Mouse (Mus musculus) MEL (cell line): Measurements from ENCODE around the gene Sptbn4. TPM values are rescaled to one million over a fixed set of nuclear protein-coding genes. Genes with fewer than 3 reads are reported as not detected.

Experiments used
- DNase-seq: peaks from one replicate; pipeline ENCODE4 v3.0.0; 2011; ENCODE audit warnings: low read depth, low spot score
- H3K27ac ChIP-seq: 2 replicates; pipeline ENCODE4 v1.5.1; 2012; ENCODE audit warnings: low read depth, mild to moderate bottlenecking, control low read depth, low read length, moderate library complexity; ENCODE audit not compliant: control insufficient read depth
- H3K27me3 ChIP-seq, 2 experiments: fragments of 150-350 bp in 1 of 2; sonication (generic) in 1 of 2; 2 replicates each; pipeline ENCODE4 v1.6.1; 2012; ENCODE audit warnings: low read length in 2 of 2, mild to moderate bottlenecking in 2 of 2, improper control_type of control experiment in 1 of 2, moderate library complexity in 1 of 2; ENCODE audit not compliant: insufficient read depth in 2 of 2, control insufficient read depth in 1 of 2
- H3K36me3 ChIP-seq, 2 experiments: 2 replicates each; pipeline ENCODE4 v1.6.1; 2012 to 2014; ENCODE audit warnings: low read length in 2 of 2, improper control_type of control experiment in 1 of 2, inconsistent platforms in 1 of 2, mild to moderate bottlenecking in 1 of 2; ENCODE audit not compliant: insufficient read depth in 2 of 2, control insufficient read depth in 1 of 2
- H3K4me1 ChIP-seq, 2 experiments: fragments of 150-350 bp in 1 of 2; sonication (generic) in 1 of 2; 2 replicates each; pipeline ENCODE4 v1.6.1; 2012; ENCODE audit warnings: low read length in 2 of 2, improper control_type of control experiment in 1 of 2, mild to moderate bottlenecking in 1 of 2; ENCODE audit not compliant: insufficient read depth in 2 of 2, control insufficient read depth in 1 of 2
- H3K4me3 ChIP-seq, 2 experiments: fragments of 150-350 bp in 1 of 2; sonication (generic) in 1 of 2; 2 replicates each; pipeline ENCODE4 v1.5.1; 2012; ENCODE audit warnings: low read depth in 2 of 2, low read length in 2 of 2, mild to moderate bottlenecking in 2 of 2, moderate library complexity in 2 of 2, control low read depth in 1 of 2, improper control_type of control experiment in 1 of 2; ENCODE audit not compliant: control insufficient read depth in 1 of 2, insufficient read depth in 1 of 2
- H3K79me2 ChIP-seq: 2 replicates; pipeline ENCODE4 v1.6.1; 2012; ENCODE audit warnings: mild to moderate bottlenecking, low read length, moderate library complexity; ENCODE audit not compliant: control insufficient read depth, poor library complexity, insufficient read depth
- H3K9ac ChIP-seq: 2 replicates; pipeline ENCODE4 v1.6.1; 2012; ENCODE audit warnings: low read depth, mild to moderate bottlenecking, control low read depth, low read length, moderate library complexity; ENCODE audit not compliant: control insufficient read depth, poor library complexity, severe bottlenecking
- H3K9me3 ChIP-seq: fragments of 150-350 bp; sonication (generic); replicated peaks from 2 replicates; pipeline ENCODE4 v1.6.1; 2012; ENCODE audit warnings: mild to moderate bottlenecking, low read length, improper control_type of control experiment, moderate library complexity; ENCODE audit not compliant: insufficient read depth
- CHD1 ChIP-seq: IDR thresholded peaks from 2 replicates; pipeline ENCODE4 v1.6.1; 2012; ENCODE audit warnings: low read depth, mild to moderate bottlenecking, inconsistent platforms, low read length, improper control_type of control experiment
- CHD2 ChIP-seq: IDR thresholded peaks from 2 replicates; pipeline ENCODE4 v1.6.1; 2011; ENCODE audit warnings: low read length, improper control_type of control experiment
- CTCF ChIP-seq, 3 experiments: IDR thresholded peaks in 2 of 3; conservative IDR thresholded peaks in 1 of 3; 2 replicates each; pipeline ENCODE4 v1.5.1; 2011 to 2012; ENCODE audit warnings: low read length in 3 of 3, low read depth in 2 of 3, mild to moderate bottlenecking in 2 of 3, improper control_type of control experiment in 1 of 3, inconsistent platforms in 1 of 3, mixed read lengths in 1 of 3, moderate library complexity in 1 of 3; ENCODE audit not compliant: control insufficient read depth in 1 of 3, insufficient read depth in 1 of 3, poor library complexity in 1 of 3, severe bottlenecking in 1 of 3
- ELF1 ChIP-seq: IDR thresholded peaks from 2 replicates; pipeline ENCODE4 v1.6.1; 2014; ENCODE audit warnings: low read depth, mild to moderate bottlenecking, inconsistent platforms, low read length, improper control_type of control experiment, moderate library complexity
- ETS1 ChIP-seq: IDR thresholded peaks from 2 replicates; pipeline ENCODE4 v1.6.1; 2012; ENCODE audit warnings: low read depth, mild to moderate bottlenecking, inconsistent platforms, low read length, improper control_type of control experiment, moderate library complexity
- HCFC1 ChIP-seq: IDR thresholded peaks from 2 replicates; pipeline ENCODE4 v1.6.1; 2012; ENCODE audit warnings: low read depth, mild to moderate bottlenecking, inconsistent platforms, low read length, improper control_type of control experiment, moderate library complexity
- MAZ ChIP-seq: IDR thresholded peaks from 2 replicates; pipeline ENCODE4 v1.6.1; 2012; ENCODE audit warnings: low read depth, mild to moderate bottlenecking, inconsistent platforms, low read length, improper control_type of control experiment
- MEF2A ChIP-seq: IDR thresholded peaks from 2 replicates; pipeline ENCODE4 v1.6.1; 2014; ENCODE audit warnings: low read depth, mild to moderate bottlenecking, inconsistent platforms, low read length, improper control_type of control experiment; ENCODE audit not compliant: poor library complexity, insufficient replicate concordance, severe bottlenecking; ENCODE audit errors: extremely low read depth
- MXI1 ChIP-seq: IDR thresholded peaks from 2 replicates; pipeline ENCODE4 v1.6.1; 2011; ENCODE audit warnings: mild to moderate bottlenecking, low read depth, low read length, improper control_type of control experiment
- MYB ChIP-seq: IDR thresholded peaks from 2 replicates; pipeline ENCODE4 v1.6.1; 2011; ENCODE audit warnings: mild to moderate bottlenecking, low read depth, low read length, improper control_type of control experiment
- MYC ChIP-seq: IDR thresholded peaks from 2 replicates; pipeline ENCODE4 v1.6.1; 2011; ENCODE audit warnings: low read depth, mild to moderate bottlenecking, low read length, improper control_type of control experiment, moderate library complexity
- POLR2AphosphoS5 ChIP-seq: IDR thresholded peaks from 2 replicates; pipeline ENCODE4 v1.6.1; 2012; ENCODE audit warnings: low read depth, borderline replicate concordance, mild to moderate bottlenecking, inconsistent platforms, low read length, moderate library complexity, mixed read lengths
- RAD21 ChIP-seq: IDR thresholded peaks from 2 replicates; pipeline ENCODE4 v1.6.1; 2011; ENCODE audit warnings: mild to moderate bottlenecking, low read depth, low read length, improper control_type of control experiment
- RCOR1 ChIP-seq: IDR thresholded peaks from 2 replicates; pipeline ENCODE4 v1.6.1; 2012; ENCODE audit warnings: low read depth, mild to moderate bottlenecking, inconsistent platforms, low read length, improper control_type of control experiment
- SIN3A ChIP-seq: IDR thresholded peaks from 2 replicates; pipeline ENCODE4 v1.6.1; 2012; ENCODE audit warnings: low read length, improper control_type of control experiment, inconsistent platforms
- SMC3 ChIP-seq: IDR thresholded peaks from 2 replicates; pipeline ENCODE4 v1.6.1; 2011; ENCODE audit warnings: low read depth, low read length, improper control_type of control experiment
- USF1 ChIP-seq: IDR thresholded peaks from 2 replicates; pipeline ENCODE4 v1.6.1; 2014; ENCODE audit warnings: low read depth, mild to moderate bottlenecking, inconsistent platforms, low read length, improper control_type of control experiment, moderate library complexity
- ZC3H11A ChIP-seq: IDR thresholded peaks from 2 replicates; pipeline ENCODE4 v1.6.1; 2012; ENCODE audit warnings: low read depth, mild to moderate bottlenecking, inconsistent platforms, low read length, improper control_type of control experiment
- ZNF384 ChIP-seq: IDR thresholded peaks from 2 replicates; pipeline ENCODE4 v1.6.1; 2012; ENCODE audit warnings: low read depth, mild to moderate bottlenecking, inconsistent platforms, low read length, improper control_type of control experiment
- polyA plus RNA-seq, 2 experiments: library from polyadenylated mRNA; stranded (reverse) in 1 of 2; unstranded in 1 of 2; fragments of >175 nt in 1 of 2; fragments of >200 nt in 1 of 2; gene quantifications; 2 replicates each; pipeline versions ENCODE4 v1.2.1 to v1.2.4; 2012; ENCODE audit warnings: low replicate concordance in 2 of 2, low read depth in 1 of 2; ENCODE audit not compliant: insufficient read length in 2 of 2, insufficient read depth in 1 of 2, missing spikeins in 1 of 2
- total RNA-seq: library from RNA; depleted of rRNA; stranded (reverse); fragments of 300-350 nt; gene quantifications from 2 replicates; pipeline ENCODE4 v1.2.3, GENCODE M21; 2012

Gene Sptbn4
- total and polyA plus RNA-seq, 3 experiments = 0.19 to 0.68 TPM; not detected in 1

- TF ChIP-seq POLR2AphosphoS5 (no peak), USF1 (no peak), RCOR1 (no peak)
These were observed 23.7 kb downstream of the Sptbn4 start (continued) for GRCm38 (mm10) chr7:27423556-27424326.

GRCm38 (mm10) chr7:27419101-27419500, 28.4 kb downstream of the Sptbn4 start:
- H3K9ac ChIP-seq = no peak overlapping the region
- H3K79me2 ChIP-seq = no peaks in the 10 kb centered on the region
- TF ChIP-seq MXI1 (no peak), CHD1 (no peak), MYC (no peak), ZNF384 (peak; percentile 75), SMC3 (peak; percentile 51), CTCF (IDR thresholded peaks at IDR 0.05 in 2 of 3, conservative IDR thresholded peaks at IDR 0.05 in 1 of 3; ENCODE audit: control insufficient read depth in 1 of 3, insufficient read depth in 1 of 3, low read depth in 2 of 3, low read length in 3 of 3, poor library complexity in 1 of 3, severe bottlenecking in 1 of 3) (peak; percentile 65 to 70 (median 68)), CHD2 (no peak), ZC3H11A (0 out of 2 replicates have a peak, but pooled peaks have one; percentile 23), MAZ (no peak), RAD21 (peak; percentile 59), HCFC1 (no peak), ETS1 (no peak), ELF1 (0 out of 2 replicates have a peak, but pooled peaks have one; percentile 13), POLR2AphosphoS5 (no peak), MYB (no peak), SIN3A (no peak), MEF2A (no peak)
- peak; percentile 69 for DNase-seq
- H3K27ac ChIP-seq = no peak overlapping the region
- H3K4me3 ChIP-seq = no peak overlapping the region
- no peaks in the 10 kb centered on the region for H3K9me3 ChIP-seq
- H3K4me1 ChIP-seq = no peaks in the 10 kb centered on the region
- H3K36me3 ChIP-seq = no peaks in the 10 kb centered on the region
- H3K27me3 ChIP-seq = no peaks in the 10 kb centered on the region; a peak in 1 of 4 replicates
